Mouse (Mus musculus): Measurements from ENCODE around the gene Pdpk1.

- TF ChIP-seq CTCF (IDR thresholded peaks at IDR 0.05) (no peak), EP300 (IDR thresholded peaks at IDR 0.05) (no peak)
Observed at GRCm38 (mm10) chr17:24141425-24141920, 9.3 kb downstream of the Pdpk1 start.
